Mouse (Mus musculus): ENCODE results near the gene Cdk9.

DNA sequence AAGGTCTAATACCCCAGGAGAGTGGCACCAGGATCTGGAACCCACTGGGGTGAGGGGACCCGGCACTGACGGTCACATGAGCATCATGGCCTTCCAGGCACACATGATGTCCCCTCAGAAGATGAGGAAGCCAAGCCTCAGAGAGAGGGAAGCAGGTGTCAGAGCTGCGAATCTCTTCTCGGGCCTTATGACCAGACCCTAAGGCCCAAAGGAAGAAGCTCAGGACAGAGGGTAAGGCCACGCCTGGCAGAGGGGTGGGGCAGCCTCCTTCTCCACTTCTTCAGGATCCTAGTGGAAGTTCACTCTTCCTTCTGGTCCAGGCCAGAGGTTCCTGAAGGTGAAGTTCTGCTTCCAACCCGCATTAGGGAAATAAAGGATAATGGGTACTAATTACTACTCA lies 19.8 kb upstream of the Cdk9 start:
- no peak for TF ChIP-seq POLR2A (IDR thresholded peaks at IDR 0.05; ENCODE audit: low read depth, low read length)
- TF ChIP-seq CTCF (IDR thresholded peaks at IDR 0.05; ENCODE audit: extremely low read depth, insufficient read length, insufficient replicate concordance, low read depth, low read length): no peak

Data from small intestine, adult 2 months (tissue).